Mouse (Mus musculus) midbrain, postnatal 0 days (tissue): Measurements from ENCODE around the gene Maco1. TPM values are rescaled to one million over a fixed set of nuclear protein-coding genes. Genes with fewer than 3 reads are reported as not detected.

Experiments used
- ATAC-seq: fragments of 200-750 bp; cut with Nextera tagmentation; 2 replicates; pipeline ENCODE4 v1.8.0; 2017; ENCODE audit warnings: moderate number of reproducible peaks, mild to moderate bottlenecking, moderate TSS enrichment, moderate library complexity; ENCODE audit not compliant: low FRiP score
- DNase-seq: peaks from one replicate; pipeline ENCODE4 v3.0.0-alpha.2; 2015; ENCODE audit warnings: low spot score
- H3K27ac ChIP-seq: fragments of 300-500 bp; sonication (generic); 2 replicates; pipeline ENCODE4 v1.5.1; 2014; ENCODE audit warnings: low read depth, mild to moderate bottlenecking, low read length, mixed read lengths
- H3K27me3 ChIP-seq: fragments of 300-500 bp; sonication (generic); 2 replicates; pipeline ENCODE4 v1.6.1; 2014; ENCODE audit warnings: low read length, control low read depth, mixed read lengths; ENCODE audit not compliant: insufficient read depth
- H3K36me3 ChIP-seq: fragments of 300-500 bp; sonication (generic); 2 replicates; pipeline ENCODE4 v1.6.1; 2014; ENCODE audit warnings: low read length, control low read depth, mixed read lengths; ENCODE audit not compliant: insufficient read depth
- H3K4me1 ChIP-seq: fragments of 300-500 bp; sonication (generic); 2 replicates; pipeline ENCODE4 v1.6.1; 2014; ENCODE audit warnings: mild to moderate bottlenecking, control low read depth, antibody characterized with exemption, low read length, mixed read lengths; ENCODE audit not compliant: insufficient read depth
- H3K4me2 ChIP-seq: fragments of 300-500 bp; sonication (generic); 2 replicates; pipeline ENCODE4 v1.6.1; 2014; ENCODE audit warnings: low read depth, mild to moderate bottlenecking, low read length, mixed read lengths; ENCODE audit not compliant: poor library complexity, severe bottlenecking
- H3K4me3 ChIP-seq: fragments of 300-500 bp; sonication (generic); 2 replicates; pipeline ENCODE4 v1.5.1; 2014; ENCODE audit warnings: low read depth, mild to moderate bottlenecking, low read length, moderate library complexity
- H3K9ac ChIP-seq: fragments of 300-500 bp; sonication (generic); replicated peaks from 2 replicates; pipeline ENCODE4 v1.6.1; 2014; ENCODE audit warnings: mild to moderate bottlenecking, low read length, moderate library complexity, mixed read lengths; ENCODE audit not compliant: poor library complexity, severe bottlenecking
- H3K9me3 ChIP-seq: fragments of 300-500 bp; sonication (generic); 2 replicates; pipeline ENCODE4 v1.6.1; 2016; ENCODE audit warnings: low read length, control low read depth
- CTCF ChIP-seq: IDR thresholded peaks from 2 replicates; pipeline ENCODE4 v1.5.1; 2016; ENCODE audit warnings: antibody characterized with exemption, mild to moderate bottlenecking
- WGBS: fragments of 180-500 bp; shearing (Covaris S2); extraction: QIAGEN DNeasy Blood & Tissue Kit; methylation state at CpG from one replicate; pipeline ENCODE4 v1.1.7; 2014; 5-methylcytosine and 5-hydroxymethylcytosine counted together
- polyA plus RNA-seq: library from polyadenylated mRNA; unstranded; fragments of >200 nt; fragmentation: Nextera tagmentation; extraction: Ambion mirVana; gene quantifications from 2 replicates; pipeline ENCODE4 v1.2.1, GENCODE M21; 2015
- total RNA-seq: library from RNA; depleted of rRNA; stranded (reverse); fragments of >200 nt; gene quantifications from 2 replicates; pipeline ENCODE4 v1.2.3, GENCODE M21; 2014

Maco1 gene
- total and polyA plus RNA-seq, 2 experiments from 2014 or later: 62.8 to 79.1 TPM

DNA sequence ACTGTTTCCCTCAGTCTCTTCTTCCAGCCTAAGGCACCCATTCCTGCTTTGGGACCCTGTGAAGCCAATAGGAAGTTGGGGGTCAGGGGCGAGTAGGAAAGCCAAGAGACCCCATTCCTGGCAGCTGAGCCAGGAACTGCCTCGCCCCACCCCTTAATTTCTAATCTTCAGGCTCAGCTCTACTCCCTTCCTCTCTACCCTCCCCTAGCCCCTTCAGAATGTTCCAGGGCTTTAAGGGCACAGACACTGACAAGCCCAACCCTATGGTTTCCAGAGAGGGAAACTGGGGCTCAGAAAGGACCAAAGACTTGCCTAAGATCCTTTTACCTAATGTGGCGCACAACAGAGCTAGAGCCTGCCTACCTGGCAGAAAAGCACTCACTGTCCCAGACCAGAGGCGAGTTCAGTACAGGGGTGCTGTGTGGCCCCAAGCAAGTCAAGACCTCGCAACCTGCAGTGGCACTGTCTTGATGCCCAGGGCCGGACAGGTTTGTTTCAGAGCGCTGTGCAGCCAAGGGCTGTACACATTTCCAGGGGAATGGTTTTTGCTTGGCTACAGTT is 16.8 kb upstream of the Maco1 start:
- no peaks in the 10 kb centered on the region for H3K9me3 ChIP-seq
- no peak for TF ChIP-seq CTCF
- H3K4me1 ChIP-seq: no peaks in the 10 kb centered on the region
- whole genome bisulfite sequencing: 48% methylated on average over 7 of the region's 7 CpGs
- no peak for DNase-seq
- H3K36me3 ChIP-seq: no peaks in the 10 kb centered on the region
- peaks cover 8% of the 10 kb centered on the region; the same call in 1 of the 2 replicates for H3K27me3 ChIP-seq
- H3K4me3 ChIP-seq: no peak overlapping the region
- H3K9ac ChIP-seq: no peak overlapping the region
- ATAC-seq: no peak
- no peak overlapping the region for H3K4me2 ChIP-seq
- H3K27ac ChIP-seq: no peak overlapping the region

DNA sequence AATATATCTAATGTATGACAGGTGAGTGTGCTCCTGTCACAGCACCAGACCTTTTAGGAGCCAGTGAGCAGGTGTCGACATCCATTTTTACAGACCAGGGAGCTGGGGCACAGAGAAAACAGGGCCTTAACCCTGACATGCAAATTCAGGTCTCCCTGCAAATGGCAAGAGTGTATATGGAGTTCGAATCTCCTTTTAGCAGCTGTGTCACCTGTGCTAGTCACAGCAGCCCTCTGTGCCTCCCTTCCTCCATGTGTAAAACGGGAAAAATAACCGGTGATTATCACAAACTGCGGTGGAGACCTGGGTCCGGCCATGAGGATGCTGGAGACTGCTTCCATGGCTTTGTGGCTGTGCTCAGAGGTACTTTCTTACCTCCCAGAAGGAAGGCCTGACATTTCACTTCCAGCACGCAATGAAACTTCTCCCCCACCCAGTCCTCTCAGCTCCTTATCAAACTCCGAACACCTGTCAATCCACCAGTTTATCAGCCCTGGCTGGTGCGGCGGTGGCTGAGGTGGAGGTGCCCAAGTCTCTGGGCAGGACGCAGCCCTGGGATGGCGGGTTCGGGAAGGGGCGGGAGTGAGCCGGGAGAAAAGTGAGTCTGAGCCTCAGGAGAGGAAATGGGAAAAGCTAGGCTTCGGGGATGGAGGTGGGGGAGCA is 16.1 kb upstream of the Maco1 start:
- no peak for DNase-seq
- Histone ChIP-seq H3K4me2 (no peak overlapping the region), H3K27me3 (peaks cover 8% of the 10 kb centered on the region; the same call in 1 of the 2 replicates), H3K27ac (no peak overlapping the region), H3K9me3 (no peaks in the 10 kb centered on the region), H3K36me3 (no peaks in the 10 kb centered on the region), H3K4me1 (no peaks in the 10 kb centered on the region), H3K4me3 (no peak overlapping the region), H3K9ac (no peak overlapping the region)
- no peak for ATAC-seq
- TF ChIP-seq CTCF: no peak
- 17% methylated on average over 16 of the region's 16 CpGs for WGBS

DNA sequence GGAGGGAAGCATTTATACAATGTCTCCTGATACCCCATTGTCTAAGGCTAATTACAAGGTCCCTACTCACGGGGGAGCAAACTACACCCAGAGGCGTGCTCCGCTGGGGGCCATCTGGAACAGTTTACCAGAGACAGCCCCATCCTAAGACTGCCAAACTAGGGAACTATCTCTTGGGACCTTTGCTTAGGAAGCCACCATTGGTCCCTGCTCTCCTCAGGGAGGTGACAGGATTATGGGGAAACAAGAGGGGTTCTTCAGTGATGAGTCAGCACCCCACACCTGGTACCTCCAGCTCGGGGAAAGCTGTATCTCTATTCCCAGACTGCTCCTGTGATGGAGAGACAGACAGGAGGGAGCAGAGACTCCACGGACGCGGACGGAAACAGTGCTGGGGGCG is 15.3 kb upstream of the Maco1 start:
- H3K27ac ChIP-seq: no peak overlapping the region
- H3K4me3 ChIP-seq: no peak overlapping the region
- H3K4me2 ChIP-seq: no peak overlapping the region
- peaks cover 8% of the 10 kb centered on the region; the same call in 1 of the 2 replicates for H3K27me3 ChIP-seq
- H3K9ac ChIP-seq: no peak overlapping the region
- no peak for ATAC-seq
- TF ChIP-seq CTCF: no peak
- H3K36me3 ChIP-seq: no peaks in the 10 kb centered on the region
- no peaks in the 10 kb centered on the region for H3K9me3 ChIP-seq
- WGBS: 23% methylated on average over 9 of the region's 9 CpGs
- no peak for DNase-seq
- H3K4me1 ChIP-seq: no peaks in the 10 kb centered on the region

DNA sequence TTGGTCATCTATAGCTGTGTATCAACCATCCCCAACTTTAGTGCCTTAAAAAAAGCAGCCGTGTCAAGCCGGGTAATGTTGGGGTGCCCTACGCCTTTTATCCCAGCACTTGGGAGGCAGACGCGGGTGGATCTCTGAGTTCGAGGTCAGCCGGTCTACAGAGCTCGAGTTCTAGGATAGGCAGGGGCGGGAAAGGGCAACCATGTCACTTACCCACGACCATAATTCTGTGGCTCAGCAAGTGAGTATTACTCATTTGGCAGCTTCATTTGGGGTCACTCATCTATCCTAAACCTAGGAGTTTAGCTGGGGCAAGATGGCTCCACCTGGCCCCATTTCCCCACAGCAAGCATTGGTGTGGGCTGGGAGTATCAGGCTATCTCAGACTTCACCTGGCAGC is 14.9 kb upstream of the Maco1 start:
- Histone ChIP-seq H3K4me1 (no peaks in the 10 kb centered on the region), H3K4me2 (no peak overlapping the region), H3K27ac (no peak overlapping the region), H3K9ac (no peak overlapping the region), H3K4me3 (no peak overlapping the region), H3K9me3 (no peaks in the 10 kb centered on the region), H3K36me3 (no peaks in the 10 kb centered on the region), H3K27me3 (peaks cover 8% of the 10 kb centered on the region; the same call in 1 of the 2 replicates)
- DNase-seq (no peak), ATAC-seq (no peak)
- WGBS: 94% methylated on average over 10 of the region's 10 CpGs
- no peak for TF ChIP-seq CTCF

DNA sequence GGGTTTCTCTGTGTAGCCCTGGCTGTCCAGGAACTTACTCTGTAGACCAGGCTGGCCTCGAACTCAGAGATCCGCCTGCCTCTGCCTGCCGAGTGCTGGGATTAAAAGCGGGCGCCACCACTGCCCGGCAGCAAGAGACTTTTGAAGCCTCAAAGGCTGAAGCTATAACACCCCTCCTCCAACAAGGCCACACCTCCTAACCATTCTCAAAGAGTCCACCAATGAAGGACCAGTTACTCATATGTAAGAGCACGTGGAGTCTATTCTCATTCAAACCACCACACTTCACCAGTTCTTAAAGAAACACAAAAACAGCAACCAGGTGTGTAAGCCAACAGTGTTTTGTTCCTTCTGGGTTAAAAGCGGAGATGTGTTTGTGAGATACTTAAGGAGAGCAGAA is 14.5 kb upstream of the Maco1 start:
- WGBS: 90% methylated on average over 8 of the region's 8 CpGs
- peaks cover 8% of the 10 kb centered on the region; the same call in 1 of the 2 replicates for H3K27me3 ChIP-seq
- H3K36me3 ChIP-seq: no peaks in the 10 kb centered on the region
- H3K27ac ChIP-seq: no peak overlapping the region
- H3K4me1 ChIP-seq: no peaks in the 10 kb centered on the region
- no peak overlapping the region for H3K4me2 ChIP-seq
- no peaks in the 10 kb centered on the region for H3K9me3 ChIP-seq
- ATAC-seq (no peak), DNase-seq (no peak)
- no peak overlapping the region for H3K9ac ChIP-seq
- TF ChIP-seq CTCF: no peak
- no peak overlapping the region for H3K4me3 ChIP-seq

DNA sequence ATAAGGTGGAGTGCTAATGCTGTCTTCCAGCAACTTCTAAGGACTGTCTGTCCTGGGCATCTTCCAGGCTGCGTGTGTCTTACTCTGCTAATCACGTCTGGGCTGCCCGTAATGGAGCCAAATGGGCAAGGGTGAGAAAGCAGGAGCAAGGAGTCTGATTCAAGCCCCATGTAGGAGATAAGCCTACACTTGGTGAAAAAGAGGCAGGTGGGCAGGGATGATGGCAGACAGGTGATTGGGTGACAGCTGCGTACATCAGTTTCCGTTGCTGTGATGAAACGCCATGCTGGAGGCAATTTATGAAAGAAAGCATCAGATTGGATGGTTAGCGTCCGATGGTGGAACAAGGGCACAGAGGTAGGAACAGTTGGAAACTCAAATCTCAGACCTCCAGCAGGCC is 14.1 kb upstream of the Maco1 start:
- H3K9me3 ChIP-seq: no peaks in the 10 kb centered on the region
- WGBS: 92% methylated on average over 8 of the region's 8 CpGs
- no peak overlapping the region for H3K9ac ChIP-seq
- no peak for TF ChIP-seq CTCF
- H3K36me3 ChIP-seq: no peaks in the 10 kb centered on the region
- H3K4me1 ChIP-seq: no peaks in the 10 kb centered on the region
- ATAC-seq: no peak
- no peak overlapping the region for H3K4me3 ChIP-seq
- no peak for DNase-seq
- no peak overlapping the region for H3K4me2 ChIP-seq
- H3K27me3 ChIP-seq: peaks cover 8% of the 10 kb centered on the region; the same call in 1 of the 2 replicates
- no peak overlapping the region for H3K27ac ChIP-seq
